Comparison of ENCODE assay signal across 12 mouse cellular contexts in the genomic region with DNA sequence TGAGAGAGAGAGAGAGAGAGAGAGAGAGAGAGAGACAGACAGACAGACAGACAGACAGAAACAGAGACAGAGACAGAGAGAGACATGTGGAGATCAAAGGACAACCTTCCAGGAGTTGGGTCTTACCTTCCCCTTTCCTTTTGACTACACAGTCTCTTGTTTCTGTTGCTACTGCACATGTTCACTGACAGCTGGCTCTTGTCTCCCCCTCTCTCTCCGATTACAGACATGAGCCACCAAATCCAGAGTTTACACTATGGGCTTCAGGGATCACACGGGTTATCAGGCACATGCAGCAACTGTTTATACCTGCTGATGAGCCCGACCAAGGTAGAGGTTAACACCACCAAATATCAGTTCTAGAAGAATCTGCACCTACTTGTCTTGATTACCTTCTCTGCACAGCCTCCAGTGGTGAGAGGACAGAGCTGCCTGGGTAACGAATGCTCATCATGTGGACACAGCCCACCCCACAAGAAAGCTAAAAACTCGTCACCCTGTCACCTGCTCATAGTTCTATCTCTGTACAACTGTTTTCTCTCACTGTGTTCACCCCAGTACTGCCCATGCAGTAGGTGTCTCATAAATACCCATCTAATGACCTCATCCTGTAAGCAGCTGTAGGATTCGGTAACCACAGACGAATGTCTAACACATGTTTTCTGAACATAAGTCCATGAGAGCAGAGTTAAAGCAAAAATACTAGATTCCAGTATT. TPM values are rescaled to one million over a fixed set of nuclear protein-coding genes. Genes with fewer than 3 reads are reported as not detected.
A peak's percentile ranks its signal among the peaks of the same experiment; 100 is the strongest.
DNase-seq lines count a peak whose midpoint lies in the region; ATAC-seq lines count a peak whose summit lies in the region.
"Had no signal": no experiment of that assay in that cellular context is flagged by ENCODE, and none has a peak within 500 bp of the region (broad histone marks: within the 10 kb centered on the region; RNA-seq: fewer than 3 reads in every experiment).

No protein-coding gene starts in this region.

- no peak overlapping the region for H3K4me2 ChIP-seq in heart, embryonic 14.5 days (ENCODE audit: low read length)
- peak overlapping the region; percentile 25 for H3K4me2 ChIP-seq in limb, embryonic 13.5 days (replicated peaks)
- H3K4me2 ChIP-seq: midbrain, embryonic 15.5 days had no signal

- no peaks in the 10 kb centered on the region for H3K27me3 ChIP-seq in heart, embryonic 14.5 days (ENCODE audit: control insufficient read depth, insufficient read depth, low read length)
- no peaks in the 10 kb centered on the region for H3K27me3 ChIP-seq in limb, embryonic 13.5 days
- H3K27me3 ChIP-seq: midbrain, embryonic 15.5 days had no signal

- peak overlapping the region in 1 of 2 experiments; percentile 10; a peak in 1 of 4 replicates for H3K27ac ChIP-seq in heart, embryonic 14.5 days (replicated peaks in 1 of 2; ENCODE audit: control insufficient read depth in 1 of 2, insufficient read depth in 1 of 2, low read depth in 2 of 2, low read length in 2 of 2)
- peak overlapping the region; percentile 75; the same call in 1 of the 2 replicates for H3K27ac ChIP-seq in limb, embryonic 13.5 days
- H3K27ac ChIP-seq: midbrain, embryonic 15.5 days had no signal

- H3K9ac ChIP-seq in heart, embryonic 14.5 days (ENCODE audit: low read length), result no peak overlapping the region
- no peak overlapping the region for H3K9ac ChIP-seq in limb, embryonic 13.5 days
- H3K9ac ChIP-seq: forebrain, postnatal 0 days; midbrain, embryonic 15.5 days had no signal

- ATAC-seq in heart, embryonic 14.5 days (ENCODE audit: insufficient number of reproducible peaks, insufficient read depth, low FRiP score, low read depth), result peak; percentile 64; the same call in 1 of the 2 replicates
- ATAC-seq in limb, embryonic 13.5 days (ENCODE audit: low FRiP score, low read depth), result peak; percentile 91
- ATAC-seq: forebrain, postnatal 0 days; midbrain, embryonic 15.5 days had no signal

- H3K4me3 ChIP-seq in heart, embryonic 14.5 days (ENCODE audit: control insufficient read depth in 1 of 2, insufficient read depth in 1 of 2, low read depth in 1 of 2, low read length in 2 of 2), result no peak overlapping the region
- H3K4me3 ChIP-seq in limb, embryonic 13.5 days, result no peak overlapping the region
- H3K4me3 ChIP-seq: midbrain, embryonic 15.5 days had no signal

- DNase-seq in heart, postnatal 25 days (ENCODE audit: low spot score), result no peak
- peak; percentile 11 to 27 for DNase-seq in spleen, postnatal 36 days (ENCODE audit: low spot score in 2 of 2)
- no peak for DNase-seq in spleen, adult 18-20 months
- DNase-seq in cerebellum, postnatal 36 days, result no peak
- DNase-seq in testis, postnatal 10 days (ENCODE audit: low spot score), result no peak
- DNase-seq in adrenal gland, adult (ENCODE audit: inconsistent age in 2 of 2, low spot score in 1 of 2), result no peak
- DNase-seq: forebrain, postnatal 0 days; kidney, postnatal 36 days; lung, postnatal 14 days had no signal

- no peaks in the 10 kb centered on the region for H3K9me3 ChIP-seq in heart, embryonic 14.5 days (ENCODE audit: control insufficient read depth, low read length)
- H3K9me3 ChIP-seq in limb, embryonic 13.5 days, result no peaks in the 10 kb centered on the region
- H3K9me3 ChIP-seq: midbrain, embryonic 15.5 days had no signal

- WGBS in heart, embryonic 14.5 days, result 27% methylated on average over 7 of the region's 7 CpGs
- WGBS in limb, embryonic 13.5 days, result 42% methylated on average over 7 of the region's 7 CpGs

- peaks cover 7 to 11% of the 10 kb centered on the region in 2 experiments for H3K4me1 ChIP-seq in heart, embryonic 14.5 days (ENCODE audit: control insufficient read depth in 2 of 2, insufficient read depth in 2 of 2, low read length in 2 of 2)
- H3K4me1 ChIP-seq in limb, embryonic 13.5 days, result peaks cover 42% of the 10 kb centered on the region
- H3K4me1 ChIP-seq: midbrain, embryonic 15.5 days had no signal

- H3K36me3 ChIP-seq in heart, embryonic 14.5 days (ENCODE audit: control insufficient read depth, insufficient read depth, low read length), result 0 out of 2 replicates have a peak, but pooled peaks cover 7% of the 10 kb centered on the region
- H3K36me3 ChIP-seq in limb, embryonic 13.5 days, result peaks cover 17% of the 10 kb centered on the region
- H3K36me3 ChIP-seq: midbrain, embryonic 15.5 days had no signal

- intact Hi-C loops in heart, postnatal 25 days (cut with DNase I), result no loop called here

RNA-seq across cellular contexts. Expression of a gene that starts 38.3 kb away (rescaled TPM):
- 4.8 and 5.0 TPM in 2 replicates for polyA plus RNA-seq in heart, embryonic 14.5 days (2014; fragmentation: Nextera tagmentation; extraction: Ambion mirVana)
- total RNA-seq in heart, postnatal 25 days (2021), result 1 to 10 TPM; 6.9 to 7.4 TPM
- polyA plus RNA-seq in limb, embryonic 13.5 days (2015; fragmentation: Nextera tagmentation; extraction: Ambion mirVana), result 11.6 and 12.4 TPM in 2 replicates

Comparison
In these comparisons a context has a peak if more than half of its experiments do, and no peak if none do; other contexts are left out.
1. DNase-seq: peak in spleen, postnatal 36 days (2 of 2); none in heart, postnatal 25 days (single experiment), spleen, adult 18-20 months (0 of 2), cerebellum, postnatal 36 days (0 of 2), testis, postnatal 10 days (single experiment) and adrenal gland, adult (0 of 2).